Mouse (Mus musculus) heart, adult 8-10 months (tissue): Measurements from ENCODE around the gene F2rl1. TPM values are rescaled to one million over a fixed set of nuclear protein-coding genes. Genes with fewer than 3 reads are reported as not detected.
A peak's percentile ranks its signal among the peaks of the same experiment; 100 is the strongest.
"Not testable (repeated sequence)": the region's sequence is repeated elsewhere in the genome, so short reads cannot be mapped to it uniquely, and the experiment has no call there.

ENCODE experiments used
- DNase-seq: peaks from one replicate; pipeline ENCODE4 v3.0.0; 2022; ENCODE audit warnings: low spot score
- total RNA-seq, 4 experiments: library from RNA; stranded (reverse); gene quantifications; 2 replicates each; pipeline ENCODE4 v1.2.4; 2022

Gene F2rl1
- total RNA-seq, 4 experiments from 2014 or later: 0.31 to 0.72 (median 0.66) TPM

DNA sequence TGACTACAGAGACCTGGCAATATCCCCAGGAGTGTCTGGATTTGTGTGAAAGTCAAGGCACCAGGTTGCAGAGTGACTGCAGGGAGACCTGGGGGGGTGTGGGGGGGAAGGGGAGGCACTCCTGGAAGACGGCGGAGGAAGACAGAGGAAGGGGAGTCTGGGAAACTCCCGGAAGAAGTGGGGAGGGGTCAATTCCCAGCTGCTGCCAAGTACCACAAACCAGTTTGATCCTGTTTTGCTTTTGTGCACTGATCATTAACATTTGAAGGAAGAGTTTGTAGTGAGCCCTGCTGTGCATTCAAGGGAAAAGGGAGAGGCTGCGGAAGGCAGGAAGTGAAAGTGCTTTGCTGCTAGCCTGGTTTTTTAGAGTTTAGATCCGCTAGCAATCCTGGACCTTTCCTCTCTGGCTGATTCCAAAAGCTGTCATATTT lies 9.1 kb upstream of the F2rl1 start:
- no peak for DNase-seq

DNA sequence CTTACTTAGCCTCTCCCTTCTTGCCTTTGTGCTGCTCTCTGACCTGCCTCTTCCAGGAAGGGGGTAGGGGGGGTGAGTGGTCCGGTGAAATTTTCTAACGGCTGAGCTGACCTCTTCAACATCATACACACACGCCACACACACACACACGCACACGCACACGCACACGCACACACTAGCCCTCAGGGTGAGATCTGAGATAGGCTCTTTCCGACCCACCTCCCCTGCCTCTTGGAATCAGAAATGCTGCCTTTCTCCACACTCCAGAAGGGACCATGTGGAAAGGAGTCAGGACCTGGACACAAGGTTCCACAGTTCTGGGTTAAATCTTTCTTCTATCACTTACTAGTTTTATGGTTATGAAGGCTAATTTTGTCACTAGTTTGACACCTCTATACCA lies 8.6 kb upstream of the F2rl1 start:
- DNase-seq: no peak

DNA sequence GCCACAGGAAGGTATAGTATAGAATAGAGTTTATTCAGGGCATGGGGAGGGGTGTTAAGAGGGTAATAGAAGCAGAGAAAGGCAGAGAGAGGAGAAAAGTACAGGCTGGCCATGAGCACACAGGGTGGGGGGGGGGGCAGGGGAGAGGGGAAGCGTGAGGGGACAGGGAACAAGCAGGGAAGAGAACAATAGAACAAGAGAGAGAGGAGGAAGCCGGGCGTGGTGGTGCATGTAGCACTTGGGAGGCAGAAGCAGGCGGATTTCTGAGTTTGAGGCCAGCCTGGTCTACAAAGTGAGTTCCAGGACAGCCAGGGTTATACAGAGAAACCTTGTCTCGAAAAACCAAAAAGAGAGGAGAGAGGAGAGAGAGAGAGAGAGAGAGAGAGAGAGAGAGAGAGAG lies 8.1 kb upstream of the F2rl1 start:
- not testable (repeated sequence) for DNase-seq

DNA sequence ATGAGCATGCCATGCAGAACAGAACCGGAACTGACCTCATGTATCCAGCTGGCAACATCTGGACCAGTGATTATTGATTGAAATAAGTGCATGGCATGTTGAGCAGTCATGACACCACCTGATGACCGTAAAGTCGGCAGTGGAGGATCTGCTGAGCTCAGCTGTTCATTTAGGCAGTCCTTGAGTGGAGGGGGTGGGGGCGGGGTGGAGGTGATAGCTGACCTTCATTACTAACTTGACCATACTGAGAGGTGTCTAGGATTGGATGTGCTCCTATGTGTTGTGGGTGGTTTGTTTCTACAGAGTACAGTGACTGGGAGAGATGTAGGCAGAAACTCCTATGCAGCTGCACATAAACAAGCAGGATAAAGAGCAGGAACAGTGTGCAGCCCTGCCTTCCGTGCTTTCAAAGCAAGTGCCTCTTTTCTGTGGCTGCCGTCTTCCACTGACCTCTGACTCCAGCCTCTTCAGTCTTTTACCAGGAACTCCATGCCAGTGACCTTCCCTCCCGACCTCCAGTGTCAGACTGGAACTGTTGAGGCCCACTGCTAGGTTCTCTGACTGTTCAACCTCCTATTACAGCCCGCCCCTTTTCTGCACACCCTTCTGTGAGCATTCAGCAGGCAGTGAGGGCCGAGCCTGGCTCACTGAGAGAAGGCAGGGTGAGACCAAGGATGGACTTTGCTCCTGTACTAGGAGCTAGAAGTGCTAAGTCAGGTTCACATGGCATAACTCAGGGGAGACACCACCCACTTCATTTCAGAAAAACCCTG lies 6.4 kb upstream of the F2rl1 start:
- no peak for DNase-seq

DNA sequence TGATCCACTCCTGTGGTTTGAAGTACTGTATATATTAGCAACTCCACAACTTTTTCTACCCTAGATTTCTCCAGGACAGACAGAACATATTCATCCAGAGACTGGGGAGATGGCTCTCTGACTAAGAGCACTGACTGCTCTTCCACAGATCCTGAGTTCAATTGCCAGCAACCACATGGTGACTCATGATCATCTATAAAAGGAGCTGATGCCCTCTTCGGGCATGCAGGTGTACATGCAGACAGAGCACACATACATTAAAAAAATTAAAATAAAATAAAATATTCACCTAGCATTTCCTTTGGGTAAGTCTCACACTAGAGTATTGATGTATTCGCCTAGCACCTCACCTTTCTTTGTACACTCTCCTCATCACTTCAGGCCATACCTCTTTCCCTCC lies 4.2 kb upstream of the F2rl1 start:
- DNase-seq: no peak

DNA sequence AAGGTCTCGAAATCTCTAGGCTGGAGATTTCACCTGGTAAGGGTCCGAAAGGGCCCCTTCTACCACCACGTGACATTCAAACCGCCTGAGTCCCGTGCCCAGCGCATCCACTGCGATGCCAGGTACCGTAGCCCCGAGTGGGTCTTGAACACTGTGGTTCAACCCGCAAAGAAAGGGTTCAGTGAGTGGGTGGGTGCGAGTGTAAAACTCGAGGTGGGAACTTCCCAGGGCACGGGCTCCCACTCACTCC lies 678 bp downstream of the F2rl1 start:
- no peak for DNase-seq

DNA sequence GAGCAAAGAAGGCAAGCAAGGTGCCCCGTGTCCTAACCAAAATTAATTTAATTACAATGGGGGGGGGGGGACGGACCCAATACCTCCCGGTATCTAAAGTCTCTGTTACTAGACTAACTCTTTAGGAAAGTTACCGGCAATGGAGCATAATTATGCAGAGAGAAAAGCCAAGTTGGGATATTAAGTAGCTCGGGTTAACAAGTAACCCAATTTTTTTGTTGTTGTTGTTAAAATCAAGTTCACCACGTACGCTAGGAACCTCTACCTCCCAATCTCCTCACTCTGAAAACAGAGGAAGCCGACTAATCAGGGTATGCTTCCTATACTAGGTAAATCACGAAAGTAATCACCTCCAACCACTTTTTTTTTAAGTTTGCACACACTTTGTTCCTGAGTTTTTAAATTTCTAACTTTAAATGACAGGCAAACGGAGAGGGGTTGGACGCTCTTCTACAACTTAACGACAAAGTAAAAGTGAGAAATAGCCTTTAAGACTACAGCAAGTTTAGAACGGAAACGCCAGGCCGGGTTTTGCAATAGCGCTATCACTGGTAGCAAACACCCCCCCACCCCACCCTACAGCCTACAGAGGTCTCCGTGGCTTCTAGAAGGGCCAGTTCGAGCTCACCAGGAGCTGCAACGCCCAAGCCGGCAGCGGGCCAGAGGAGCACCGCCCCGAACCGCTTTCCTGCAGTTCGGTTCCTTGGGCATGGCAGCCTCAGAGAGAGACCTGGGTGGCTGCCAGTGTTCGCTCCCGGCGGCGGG lies 1.2 kb downstream of the F2rl1 start:
- no peak for DNase-seq

DNA sequence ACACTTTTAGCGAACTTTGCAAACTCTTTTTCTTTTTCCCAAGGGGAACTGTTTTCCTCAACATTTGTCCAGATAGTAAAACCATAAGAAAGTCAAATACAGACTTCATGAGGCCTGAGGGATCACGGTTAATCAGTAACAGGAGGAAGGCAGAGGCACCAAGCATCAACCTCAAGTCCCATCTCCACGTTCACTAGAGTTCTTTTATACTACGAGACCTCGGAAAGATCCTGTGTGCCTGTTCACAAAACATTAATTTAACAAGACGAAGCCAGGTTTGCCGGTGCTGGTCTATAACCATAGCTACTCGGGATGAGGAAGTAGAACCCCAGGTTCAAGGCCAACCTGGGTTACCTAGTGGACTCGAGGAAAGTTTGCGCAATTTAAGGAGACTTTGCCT lies 2.9 kb downstream of the F2rl1 start:
- DNase-seq: no peak

DNA sequence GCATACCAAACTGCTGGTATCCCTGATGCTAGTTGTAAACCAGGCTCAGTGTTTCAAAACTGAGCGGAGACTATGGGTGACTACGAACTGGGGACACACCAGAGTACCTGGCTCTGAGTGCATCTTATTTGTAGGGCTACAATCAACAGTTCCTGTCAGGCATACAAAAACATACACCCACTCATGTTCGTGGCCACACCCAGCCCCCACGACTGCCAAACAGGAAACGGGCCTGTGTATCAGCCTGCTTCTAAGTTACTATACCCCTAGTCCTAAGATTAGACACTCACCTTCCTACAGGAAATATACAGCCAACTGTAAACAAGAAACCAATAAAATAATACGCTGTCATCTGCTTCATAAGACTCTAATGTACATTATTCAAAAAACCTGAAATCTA lies 4.0 kb downstream of the F2rl1 start:
- DNase-seq: no peak

DNA sequence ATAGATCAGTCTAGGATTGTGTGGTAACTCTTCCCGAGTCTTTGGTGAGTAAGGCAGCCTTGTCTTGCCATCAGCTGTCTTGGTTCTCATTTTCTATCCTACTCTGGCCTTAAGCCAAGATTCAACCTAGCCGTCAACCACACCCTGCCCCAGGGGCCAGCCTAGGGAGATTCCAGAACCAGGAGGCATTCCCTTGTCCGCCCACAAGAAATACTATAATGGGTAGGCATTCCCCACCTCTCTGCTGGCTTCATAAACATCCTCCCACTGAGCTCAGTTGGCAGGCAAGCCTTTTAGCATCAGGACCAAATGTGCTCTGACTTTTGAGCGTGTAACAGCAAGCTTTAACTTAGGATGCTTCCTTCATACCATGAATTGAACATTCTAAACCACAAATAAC lies 10.3 kb downstream of the F2rl1 start:
- DNase-seq: no peak

DNA sequence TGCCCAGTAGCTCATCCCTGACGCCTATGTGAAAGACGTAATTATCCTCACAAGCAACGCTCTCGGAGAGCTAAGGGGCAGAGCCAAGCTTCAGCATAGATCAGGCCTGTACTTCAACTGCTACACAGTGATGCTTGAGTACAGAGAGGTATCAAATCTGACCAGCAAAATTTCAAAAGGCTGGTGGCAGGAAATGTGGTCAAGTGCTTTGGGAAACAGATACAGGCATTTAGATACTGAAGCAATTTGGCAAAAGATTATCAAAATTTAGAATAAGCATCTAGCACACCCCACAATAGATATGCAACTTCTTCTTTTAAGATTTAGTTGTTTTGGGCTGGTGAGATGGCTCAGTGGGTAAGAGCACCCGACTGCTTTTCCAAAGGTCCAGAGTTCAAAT lies 15.0 kb downstream of the F2rl1 start:
- DNase-seq: no peak

DNA sequence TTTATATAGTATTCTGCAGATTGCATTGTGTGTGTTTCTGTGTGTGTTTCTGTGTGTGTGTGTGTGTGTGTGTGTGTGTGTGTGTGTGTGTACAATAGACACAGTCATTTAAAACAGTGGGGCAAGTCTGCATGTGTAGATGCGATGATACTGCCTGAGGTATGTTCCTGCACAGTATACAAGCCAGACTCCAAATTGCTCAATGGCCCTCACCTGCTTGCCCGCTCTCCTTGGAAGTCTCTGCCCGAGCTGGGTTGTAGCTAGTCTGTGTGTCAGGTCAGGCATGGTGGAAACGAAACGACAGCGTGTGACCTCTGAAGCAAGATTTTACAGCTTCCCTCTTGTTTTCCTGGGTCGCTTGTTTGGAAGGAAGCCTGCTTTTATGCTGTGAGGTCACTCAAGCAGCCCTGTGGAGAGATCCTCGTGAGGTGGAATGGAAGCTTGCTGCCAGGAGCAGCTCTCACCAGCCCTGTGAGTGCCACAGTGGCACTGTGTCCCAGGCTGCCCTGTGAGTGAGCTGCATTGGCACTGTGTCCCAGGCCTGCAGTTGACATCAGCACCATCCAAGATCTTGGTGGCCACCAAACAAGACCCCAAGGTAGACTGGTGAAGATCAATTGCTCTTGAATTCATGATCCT lies 21.6 kb downstream of the F2rl1 start:
- no peak for DNase-seq

DNA sequence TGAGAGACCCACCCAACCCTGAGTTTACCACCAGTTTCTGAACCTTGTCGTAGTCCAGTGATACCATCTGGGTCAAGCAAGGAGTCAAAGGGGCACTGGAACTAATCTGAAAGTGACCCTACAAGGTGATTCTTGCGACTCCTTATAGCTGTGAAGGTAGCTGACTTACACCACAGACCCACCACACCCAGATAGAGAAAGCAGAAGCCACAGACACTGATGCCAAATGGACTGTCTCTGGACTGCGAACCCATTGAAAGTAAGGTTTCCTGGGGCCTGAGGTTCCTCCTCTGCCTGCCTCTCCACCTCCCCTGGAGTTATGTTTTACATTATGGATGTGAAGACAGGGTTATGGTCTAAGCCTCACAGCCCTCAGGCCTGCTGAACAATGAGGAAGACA lies 28.4 kb downstream of the F2rl1 start:
- no peak for DNase-seq

DNA sequence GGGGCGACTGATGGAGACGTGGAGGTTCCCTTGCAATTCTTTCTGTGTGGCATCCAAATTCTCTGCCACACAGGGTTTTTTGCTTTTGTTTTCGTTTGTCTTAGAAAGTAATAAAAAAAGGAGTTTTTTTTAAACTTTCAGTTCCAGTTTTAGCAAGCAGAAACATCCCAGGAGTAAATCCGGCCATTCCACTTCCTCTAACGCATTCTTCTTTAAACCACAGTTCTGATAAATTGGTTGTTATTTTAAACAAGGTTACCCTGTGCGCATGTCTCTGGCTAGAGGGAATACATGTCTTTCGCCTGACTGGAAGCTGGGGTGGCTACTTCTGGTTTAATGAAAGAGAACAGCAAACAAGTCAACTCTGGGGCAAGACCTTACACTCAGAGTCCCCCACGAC lies 30.2 kb downstream of the F2rl1 start:
- peak; percentile 5 for DNase-seq

DNA sequence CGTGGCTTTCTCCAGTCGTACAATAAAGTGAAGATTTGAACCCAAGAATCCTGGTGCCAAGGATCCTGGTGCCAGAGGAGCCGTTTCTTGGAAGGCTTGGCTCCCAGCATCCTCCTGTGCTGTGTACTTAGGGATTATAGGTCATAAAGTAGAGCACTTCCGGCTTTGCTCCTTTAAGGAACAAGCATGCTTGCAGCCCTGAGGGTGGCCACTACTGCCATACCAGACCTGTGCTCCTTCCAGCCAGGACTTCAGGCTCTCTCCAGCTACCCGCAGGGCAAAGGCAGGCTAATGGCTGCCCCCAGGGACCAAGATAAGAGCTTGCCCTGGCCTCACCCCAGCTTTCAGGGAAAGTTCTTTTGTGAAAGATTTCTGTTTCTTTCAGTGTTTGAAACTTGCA lies 31.7 kb downstream of the F2rl1 start:
- no peak for DNase-seq

DNA sequence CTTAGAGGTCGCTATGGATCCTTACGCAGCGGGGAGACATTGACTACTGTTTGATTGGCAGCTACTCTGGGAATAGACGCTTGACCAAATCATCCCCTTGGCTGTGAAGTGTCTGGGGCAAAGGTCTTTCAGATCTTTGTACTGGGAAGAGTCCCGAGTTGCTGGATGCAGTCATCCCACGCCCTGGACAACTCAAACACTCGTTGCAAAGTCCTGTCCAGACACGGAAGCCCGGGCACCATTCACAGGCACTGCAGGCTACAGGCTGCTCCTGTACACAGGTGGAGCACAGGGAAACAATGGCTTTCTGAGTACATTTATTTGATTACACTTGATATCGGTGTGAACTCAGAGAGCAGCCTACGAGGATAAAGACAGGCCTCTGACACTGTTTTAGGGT lies 33.7 kb downstream of the F2rl1 start:
- DNase-seq: no peak

DNA sequence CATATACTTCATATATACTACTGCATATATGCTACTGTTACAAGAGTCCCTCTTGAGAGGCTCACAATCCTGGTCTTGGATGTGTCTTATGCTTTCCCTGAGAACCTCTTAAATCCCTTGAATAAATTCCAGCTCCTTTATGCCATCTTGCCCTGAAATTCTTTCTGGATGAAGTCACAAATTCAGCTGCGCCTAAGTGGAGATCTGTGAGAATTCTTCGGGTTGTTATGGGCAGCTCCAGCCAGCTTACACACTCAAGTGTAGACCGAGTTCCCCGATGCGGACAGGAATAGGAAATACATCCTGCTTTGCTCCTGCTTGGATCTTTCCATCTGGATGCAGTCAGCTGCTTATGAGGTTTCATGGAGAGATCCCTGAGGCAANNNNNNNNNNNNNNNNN lies 40.4 kb downstream of the F2rl1 start:
- no peak for DNase-seq

DNA sequence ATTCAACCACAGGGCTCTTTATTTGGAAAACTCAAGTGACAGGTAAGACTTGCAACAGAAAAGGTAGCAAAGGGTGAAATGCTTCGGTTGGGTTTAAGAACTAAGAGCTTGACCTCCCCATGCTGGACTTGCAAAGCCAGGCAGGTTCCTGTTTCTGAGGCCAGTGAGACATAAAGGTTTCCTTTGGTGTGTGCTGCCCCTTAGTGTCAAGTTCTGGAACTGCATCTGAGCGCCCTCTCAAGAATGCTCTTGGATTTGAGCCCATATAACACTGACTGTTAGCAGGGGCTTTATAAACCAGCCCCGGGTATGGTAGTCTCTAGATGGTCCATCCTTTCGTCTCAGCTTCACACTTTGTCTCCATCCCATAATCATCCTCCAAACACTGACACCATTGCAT lies 43.6 kb downstream of the F2rl1 start:
- peak; percentile 67 for DNase-seq

DNA sequence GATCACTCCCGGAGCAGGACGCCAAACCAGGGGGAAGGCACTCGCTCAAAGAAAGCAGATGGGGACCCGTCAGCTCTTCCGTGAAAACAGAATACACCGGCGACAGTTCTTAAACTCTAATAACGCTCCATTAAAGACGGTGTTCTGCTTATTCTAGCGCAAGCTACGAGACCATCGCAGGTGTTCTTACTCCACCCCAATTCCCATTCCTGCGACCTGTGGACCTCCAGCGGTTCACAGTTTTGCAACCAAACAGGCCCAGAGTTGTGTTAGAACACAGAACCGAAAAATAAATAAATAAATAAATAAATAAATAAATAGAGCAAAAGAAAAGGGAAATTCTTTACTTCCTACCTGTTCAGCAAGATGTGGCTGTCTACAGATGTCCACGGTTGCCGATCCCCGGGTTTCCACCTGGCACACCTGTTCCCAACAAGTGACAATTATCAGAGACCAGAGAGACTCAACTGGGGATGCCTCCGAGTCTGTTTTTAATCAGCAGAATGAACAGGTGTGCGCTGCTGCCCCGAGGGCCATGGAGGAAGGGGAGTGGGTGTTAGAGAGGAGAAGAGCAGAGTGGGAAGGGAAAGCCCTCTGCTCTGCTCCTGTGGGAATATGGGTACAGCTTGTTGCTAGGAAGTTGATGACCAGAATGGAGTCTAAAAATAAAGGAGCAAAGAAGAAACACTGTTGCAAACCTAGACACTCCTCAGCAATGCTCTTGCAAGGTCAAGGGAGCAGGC lies 46.2 kb downstream of the F2rl1 start, which contains the start of gene S100z:
TSS of gene S100z (minus strand) at position 51 of the 743 bp plus-strand sequence.
- no peak for DNase-seq

DNA sequence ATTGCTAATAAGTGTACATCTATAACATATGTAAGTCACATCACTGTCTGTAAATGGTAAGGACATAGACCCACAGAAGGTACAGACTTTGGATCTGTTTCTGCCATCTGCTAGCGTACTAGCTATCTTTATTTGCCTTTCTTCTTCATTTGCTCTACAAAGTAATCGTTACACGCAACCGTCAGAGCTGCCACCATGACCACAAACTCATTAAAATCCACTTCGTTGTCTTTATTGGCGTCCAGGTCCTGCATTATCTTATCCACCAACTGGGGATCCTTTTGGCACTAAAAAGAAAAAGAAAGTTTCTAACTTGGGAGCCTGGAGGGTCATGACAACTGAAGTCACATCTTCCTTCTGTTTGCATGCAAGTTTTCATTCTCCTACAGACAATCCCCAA lies 47.9 kb downstream of the F2rl1 start:
- DNase-seq: no peak

DNA sequence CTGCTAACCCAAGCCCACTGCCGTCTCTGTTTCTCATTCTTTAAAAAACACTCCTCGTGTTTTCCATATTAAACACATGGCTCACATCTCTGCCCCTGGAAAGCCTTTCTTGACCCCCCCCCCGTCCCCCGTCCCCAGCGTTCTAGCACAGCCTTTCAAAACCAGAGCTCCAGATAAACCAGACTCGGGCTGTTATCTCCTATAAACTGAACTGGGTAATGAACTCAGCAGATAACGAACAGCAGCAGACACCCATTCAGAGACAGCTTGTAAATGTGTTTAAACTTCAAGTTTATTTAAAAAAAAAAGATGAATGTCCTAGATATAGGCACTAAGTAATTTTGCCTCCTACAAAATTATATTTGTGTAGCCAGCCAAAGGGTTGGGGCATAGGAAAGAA lies 49.9 kb downstream of the F2rl1 start:
- DNase-seq: no peak

DNA sequence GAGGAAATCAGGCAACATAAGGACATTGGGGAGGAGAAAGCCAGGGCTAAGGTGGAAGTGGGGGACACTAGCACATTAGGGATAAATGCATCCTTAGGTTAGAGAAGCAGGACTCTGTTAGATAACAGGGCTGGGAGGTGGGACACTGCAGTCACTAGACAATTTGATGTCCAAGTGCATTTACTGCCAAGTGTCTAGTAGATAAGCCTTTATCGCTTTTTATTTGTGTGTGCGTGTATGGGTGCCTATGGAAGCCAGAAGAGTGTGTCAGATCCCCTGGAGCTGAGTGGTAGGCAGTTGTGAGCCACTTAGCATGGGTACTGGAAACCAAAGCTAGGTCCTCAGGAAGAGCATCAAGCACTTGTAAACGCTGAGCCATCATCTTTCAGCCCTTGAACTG lies 50.7 kb downstream of the F2rl1 start:
- no peak for DNase-seq
